Mouse (Mus musculus) cortical plate, adult 2 months (tissue): ENCODE measurements around the gene BC030499. TPM values are rescaled to one million over a fixed set of nuclear protein-coding genes. Genes with fewer than 3 reads are reported as not detected.
A peak's percentile ranks its signal among the peaks of the same experiment; 100 is the strongest.

ENCODE experiments used
- H3K27ac ChIP-seq: fragments of 200-500 bp; 2 replicates; pipeline ENCODE4 v1.5.1; 2012; ENCODE audit warnings: low read length, control low read depth, inconsistent platforms; ENCODE audit not compliant: insufficient read depth
- H3K4me1 ChIP-seq: fragments of 200-500 bp; 2 replicates; pipeline ENCODE4 v1.6.1; 2011; ENCODE audit warnings: low read length; ENCODE audit not compliant: control insufficient read depth, insufficient read depth
- H3K4me3 ChIP-seq: fragments of 200-500 bp; 2 replicates; pipeline ENCODE4 v1.5.1; 2011; ENCODE audit warnings: mild to moderate bottlenecking, low read length, control low read depth; ENCODE audit not compliant: insufficient read depth
- CTCF ChIP-seq: fragments of 200-500 bp; IDR thresholded peaks from 2 replicates; pipeline ENCODE4 v1.5.1; 2011; ENCODE audit warnings: mild to moderate bottlenecking, control low read depth, low read length; ENCODE audit not compliant: insufficient read depth; ENCODE audit errors: extremely low read depth
- POLR2A ChIP-seq: fragments of 200-500 bp; IDR thresholded peaks from 2 replicates; pipeline ENCODE4 v1.6.1; 2011; ENCODE audit warnings: mild to moderate bottlenecking, low read length, control low read depth; ENCODE audit not compliant: insufficient read depth; ENCODE audit errors: extremely low read depth
- polyA plus RNA-seq: library from polyadenylated mRNA; depleted of rRNA; stranded (reverse); fragments of >200 nt; gene quantifications from 2 replicates; pipeline ENCODE4 v1.2.3, GENCODE M21; 2012

BC030499 gene
- polyA plus RNA-seq, 1 experiment, result 31.8 TPM

- H3K27ac ChIP-seq, result peak overlapping the region; percentile 52; the same call in 1 of the 2 replicates
Observed at GRCm38 (mm10) chr11:78324965-78325364, 34.3 kb downstream of the BC030499 start.

GRCm38 (mm10) chr11:78327215-78327614 lies 36.6 kb downstream of the BC030499 start:
- H3K4me3 ChIP-seq, result no peak overlapping the region
- 0 out of 2 replicates have a peak, but pooled peaks cover 1% of the 10 kb centered on the region for H3K4me1 ChIP-seq
- TF ChIP-seq CTCF (no peak), POLR2A (no peak)
- no peak overlapping the region for H3K27ac ChIP-seq

More at GRCm38 (mm10) chr11:78324965-78325364, 34.3 kb downstream of the BC030499 start:
- TF ChIP-seq POLR2A (no peak), CTCF (no peak)
- Histone ChIP-seq H3K4me1 (0 out of 2 replicates have a peak, but pooled peaks cover 1% of the 10 kb centered on the region), H3K4me3 (peak overlapping the region; percentile 36)

DNA sequence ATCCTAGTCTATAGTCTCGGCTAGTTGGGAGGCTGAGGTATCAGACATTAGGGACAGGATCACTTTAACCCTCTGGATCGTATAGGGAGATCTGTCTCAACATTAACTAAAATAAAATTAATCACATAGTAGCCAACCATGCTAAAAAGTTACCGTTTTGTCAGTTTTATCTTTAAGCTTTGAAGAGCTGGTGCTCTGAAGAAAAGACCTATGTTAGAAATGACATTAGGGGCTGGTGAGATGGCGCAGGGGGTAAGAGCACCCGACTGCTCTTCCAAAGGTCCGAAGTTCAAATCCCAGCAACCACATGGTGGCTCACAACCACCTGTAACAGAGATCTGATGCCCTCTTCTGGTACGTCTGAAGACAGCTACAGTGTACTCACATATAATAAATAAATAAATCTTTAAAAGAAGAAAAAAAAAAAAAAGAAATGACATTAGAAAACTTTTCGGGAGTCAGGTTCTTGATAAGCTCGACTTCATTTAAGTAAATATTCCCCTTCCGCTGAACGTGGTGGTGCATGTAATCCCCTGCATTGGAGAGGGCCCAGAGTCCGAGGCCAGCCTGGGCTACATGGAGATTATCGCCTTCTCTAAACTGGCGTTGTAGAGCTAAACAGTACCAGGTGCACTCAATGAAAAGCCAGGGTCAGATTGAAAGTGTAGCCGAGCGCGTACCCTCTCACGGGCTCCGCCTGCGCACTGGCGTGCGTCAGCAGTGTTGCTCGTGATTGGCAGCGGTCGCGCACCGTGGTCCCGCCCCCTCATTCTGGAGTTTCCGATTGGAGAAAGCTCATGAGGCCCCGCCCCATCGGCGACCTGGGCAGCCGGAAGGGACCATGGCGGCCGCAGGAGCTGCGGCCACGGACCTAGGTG lies 37.2 kb downstream of the BC030499 start, which contains the start of gene Pigs:
TSS of gene Pigs (plus strand) at position 782 of the 878 bp plus-strand sequence.
- TF ChIP-seq POLR2A (peak; percentile 68; the same call in 1 of the 2 replicates), CTCF (no peak)
- 0 out of 2 replicates have a peak, but pooled peaks cover 1% of the 10 kb centered on the region for H3K4me1 ChIP-seq
- no peak within 1 kb of the TSS for H3K27ac ChIP-seq
- peak within 1 kb of the TSS; percentile 43 for H3K4me3 ChIP-seq

GRCm38 (mm10) chr11:78328512-78329056 lies 37.9 kb downstream of the BC030499 start:
- Histone ChIP-seq H3K27ac (no peak overlapping the region), H3K4me3 (peak overlapping the region; percentile 43), H3K4me1 (0 out of 2 replicates have a peak, but pooled peaks cover 1% of the 10 kb centered on the region)
- TF ChIP-seq POLR2A, result no peak
- TF ChIP-seq CTCF, result no peak

- Histone ChIP-seq H3K27ac (no peak overlapping the region), H3K4me1 (0 out of 2 replicates have a peak, but pooled peaks cover 1% of the 10 kb centered on the region), H3K4me3 (no peak overlapping the region)
- TF ChIP-seq POLR2A (no peak), CTCF (no peak)
Observed at GRCm38 (mm10) chr11:78332676-78333075, 42.0 kb downstream of the BC030499 start.

GRCm38 (mm10) chr11:78333992-78334391 lies 43.4 kb downstream of the BC030499 start:
- no peak overlapping the region for H3K27ac ChIP-seq
- TF ChIP-seq CTCF, result no peak
- no peak for TF ChIP-seq POLR2A
- H3K4me1 ChIP-seq, result 0 out of 2 replicates have a peak, but pooled peaks cover 1% of the 10 kb centered on the region
- no peak overlapping the region for H3K4me3 ChIP-seq

GRCm38 (mm10) chr11:78337040-78337439 lies 46.4 kb downstream of the BC030499 start:
- Histone ChIP-seq H3K4me3 (no peak overlapping the region), H3K4me1 (no peaks in the 10 kb centered on the region), H3K27ac (no peak overlapping the region)
- no peak for TF ChIP-seq CTCF
- no peak for TF ChIP-seq POLR2A

- TF ChIP-seq POLR2A, result no peak
- no peak for TF ChIP-seq CTCF
- Histone ChIP-seq H3K4me1 (0 out of 2 replicates have a peak, but pooled peaks cover 2% of the 10 kb centered on the region), H3K27ac (no peak overlapping the region), H3K4me3 (no peak overlapping the region)
Observed at GRCm38 (mm10) chr11:78341702-78342101, 51.1 kb downstream of the BC030499 start.

DNA sequence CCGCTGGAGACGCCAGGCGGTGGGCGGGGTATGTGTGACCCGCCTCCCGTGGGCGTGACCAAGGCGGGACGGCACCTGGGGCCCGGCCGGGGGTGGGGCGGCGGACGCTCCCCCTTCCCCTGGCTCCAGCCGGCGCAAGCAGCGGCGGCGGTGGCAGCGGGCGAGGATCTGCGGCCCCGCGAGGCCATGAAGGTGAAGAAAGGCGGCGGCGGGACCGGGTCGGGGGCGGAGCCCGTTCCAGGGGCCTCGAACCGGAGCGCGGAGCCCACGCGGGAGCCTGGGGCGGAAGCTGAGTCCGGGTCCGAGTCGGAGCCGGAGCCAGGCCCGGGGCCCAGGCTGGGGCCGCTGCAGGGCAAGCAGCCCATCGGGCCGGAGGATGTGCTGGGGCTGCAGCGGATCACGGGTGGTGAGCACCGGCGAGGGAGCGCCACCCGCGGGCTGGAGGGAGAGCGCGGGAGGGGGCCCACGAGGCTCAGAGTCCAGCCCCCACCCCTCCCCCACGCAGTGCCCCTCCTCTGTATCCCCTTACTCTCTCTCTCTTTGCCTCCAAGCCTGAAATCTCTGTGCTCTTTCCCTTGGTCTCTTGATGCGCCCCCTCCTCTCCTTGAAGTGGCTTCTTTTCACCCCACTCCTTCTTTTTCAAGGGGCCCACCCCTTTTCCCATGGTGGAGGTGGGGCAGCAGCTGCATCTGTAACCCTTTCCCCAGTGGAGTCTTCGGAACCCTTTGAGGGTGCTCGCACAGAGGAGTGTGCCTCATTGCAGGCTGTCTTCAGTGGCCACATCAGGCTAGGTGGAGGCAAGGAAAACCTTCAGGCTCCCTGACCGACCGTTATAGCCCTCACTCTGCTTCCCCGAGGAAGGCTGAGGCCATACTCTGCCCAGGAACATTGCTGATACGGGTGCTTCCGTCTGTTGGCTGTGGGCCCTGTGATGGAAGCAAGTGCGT lies 53.0 kb downstream of the BC030499 start, which contains the start of gene Unc119:
TSS of gene Unc119 (plus strand) at position 102 of the 947 bp plus-strand sequence.
- Histone ChIP-seq H3K4me3 (peak within 1 kb of the TSS; percentile 49), H3K27ac (peak within 1 kb of the TSS; percentile 61; the same call in 1 of the 2 replicates), H3K4me1 (0 out of 2 replicates have a peak, but pooled peaks cover 2% of the 10 kb centered on the region)
- TF ChIP-seq POLR2A (no peak), CTCF (no peak)
